Mouse (Mus musculus) forebrain, embryonic 11.5 days (tissue): ENCODE measurements around the gene Atp2c2. TPM values are rescaled to one million over a fixed set of nuclear protein-coding genes. Genes with fewer than 3 reads are reported as not detected.

Source experiments
- ATAC-seq: fragments of 200-750 bp; cut with Nextera tagmentation; replicated peaks from 2 replicates; pipeline ENCODE4 v1.8.0; 2017; ENCODE audit warnings: moderate TSS enrichment; ENCODE audit not compliant: low FRiP score
- DNase-seq: peaks from one replicate; pipeline ENCODE4 v3.0.0-alpha.2; 2017; ENCODE audit warnings: low spot score
- H3K27ac ChIP-seq: fragments of 300-500 bp; sonication (generic); 2 replicates; pipeline ENCODE4 v1.5.1; 2014; ENCODE audit warnings: low read depth, low read length
- H3K27me3 ChIP-seq: fragments of 300-500 bp; sonication (generic); 2 replicates; pipeline ENCODE4 v1.6.1; 2014; ENCODE audit warnings: mild to moderate bottlenecking, low read length, mixed read lengths; ENCODE audit not compliant: control insufficient read depth, insufficient read depth
- H3K36me3 ChIP-seq: fragments of 300-500 bp; sonication (generic); 2 replicates; pipeline ENCODE4 v1.6.1; 2014; ENCODE audit warnings: mild to moderate bottlenecking, low read length, moderate library complexity, mixed read lengths; ENCODE audit not compliant: control insufficient read depth, insufficient read depth
- H3K4me1 ChIP-seq: fragments of 300-500 bp; sonication (generic); replicated peaks from 2 replicates; pipeline ENCODE4 v1.6.1; 2014; ENCODE audit warnings: low read length, mixed read lengths; ENCODE audit not compliant: control insufficient read depth, insufficient read depth
- H3K4me2 ChIP-seq: fragments of 300-500 bp; sonication (generic); 2 replicates; pipeline ENCODE4 v1.6.1; 2014; ENCODE audit warnings: low read depth, mild to moderate bottlenecking, low read length, moderate library complexity, mixed read lengths; ENCODE audit not compliant: severe bottlenecking
- H3K4me3 ChIP-seq: fragments of 300-500 bp; sonication (generic); 2 replicates; pipeline ENCODE4 v1.5.1; 2014; ENCODE audit warnings: low read depth, low read length
- H3K9ac ChIP-seq: fragments of 300-500 bp; sonication (generic); 2 replicates; pipeline ENCODE4 v1.6.1; 2014; ENCODE audit warnings: low read length
- H3K9me3 ChIP-seq: fragments of 300-500 bp; sonication (generic); 2 replicates; pipeline ENCODE4 v1.6.1; 2016; ENCODE audit warnings: low read length, mixed read lengths; ENCODE audit not compliant: control insufficient read depth
- WGBS: fragments of 180-500 bp; shearing (Covaris S2); extraction: QIAGEN DNeasy Blood & Tissue Kit; methylation state at CpG from one replicate; pipeline ENCODE4 v1.1.7; 2014; 5-methylcytosine and 5-hydroxymethylcytosine counted together
- polyA plus RNA-seq: library from polyadenylated mRNA; unstranded; fragments of >200 nt; fragmentation: Nextera tagmentation; extraction: Ambion mirVana; gene quantifications from 2 replicates; pipeline ENCODE4 v1.2.1, GENCODE M21; 2014

Atp2c2 gene
- polyA plus RNA-seq, 1 experiment from 2014 or later, result 1.0 TPM

DNA sequence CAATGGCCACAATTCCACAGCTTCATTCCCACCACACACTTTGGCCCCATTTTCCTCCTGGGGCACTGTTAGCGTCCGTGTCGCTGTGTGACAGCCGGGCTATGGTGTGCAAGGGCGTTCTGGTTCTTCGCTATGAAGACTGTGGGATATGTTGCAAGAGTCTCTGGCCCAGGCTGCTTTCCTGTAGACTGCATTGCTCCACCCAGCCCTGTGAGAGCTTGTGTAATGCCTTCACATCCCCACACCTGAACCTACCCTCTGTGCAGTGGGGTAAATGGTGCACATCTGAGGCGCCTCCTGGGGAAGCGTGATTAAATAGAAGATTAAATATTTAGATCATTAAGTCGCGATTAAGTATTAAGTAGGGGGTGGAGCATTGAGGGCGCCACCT is 9.9 kb downstream of the Atp2c2 start:
- no peak overlapping the region for H3K27ac ChIP-seq
- no peak for ATAC-seq
- H3K36me3 ChIP-seq, result no peaks in the 10 kb centered on the region
- H3K9ac ChIP-seq, result no peak overlapping the region
- no peaks in the 10 kb centered on the region for H3K27me3 ChIP-seq
- no peak for DNase-seq
- H3K4me3 ChIP-seq, result no peak overlapping the region
- no peaks in the 10 kb centered on the region for H3K9me3 ChIP-seq
- 82% methylated on average over 11 of the region's 11 CpGs for WGBS
- no peaks in the 10 kb centered on the region for H3K4me1 ChIP-seq
- H3K4me2 ChIP-seq, result no peak overlapping the region

DNA sequence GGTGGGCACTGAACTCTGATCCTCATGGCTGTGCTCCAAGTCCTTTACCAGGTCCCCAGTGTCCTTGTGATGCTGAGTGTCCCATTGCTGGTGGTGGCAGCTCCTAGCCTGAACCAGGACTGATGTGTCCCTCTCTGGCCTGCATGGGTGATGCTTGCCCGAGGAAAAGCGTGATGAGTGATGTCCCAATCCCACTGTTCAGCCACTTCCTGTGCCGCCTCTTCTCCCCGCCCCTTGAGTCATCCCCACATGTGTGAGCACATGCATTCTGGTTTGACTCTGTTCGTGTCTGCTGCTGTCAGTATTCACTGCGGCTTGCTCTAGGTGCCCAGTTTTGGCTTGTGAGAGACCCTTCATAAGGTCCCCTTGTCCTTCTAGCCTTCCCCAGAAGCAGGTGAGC is 12.4 kb downstream of the Atp2c2 start:
- no peak overlapping the region for H3K4me3 ChIP-seq
- DNase-seq (no peak), ATAC-seq (no peak)
- H3K4me1 ChIP-seq, result no peaks in the 10 kb centered on the region
- H3K9ac ChIP-seq, result no peak overlapping the region
- 86% methylated on average over 6 of the region's 6 CpGs for WGBS
- no peaks in the 10 kb centered on the region for H3K27me3 ChIP-seq
- no peak overlapping the region for H3K4me2 ChIP-seq
- no peaks in the 10 kb centered on the region for H3K9me3 ChIP-seq
- H3K36me3 ChIP-seq, result no peaks in the 10 kb centered on the region
- no peak overlapping the region for H3K27ac ChIP-seq

DNA sequence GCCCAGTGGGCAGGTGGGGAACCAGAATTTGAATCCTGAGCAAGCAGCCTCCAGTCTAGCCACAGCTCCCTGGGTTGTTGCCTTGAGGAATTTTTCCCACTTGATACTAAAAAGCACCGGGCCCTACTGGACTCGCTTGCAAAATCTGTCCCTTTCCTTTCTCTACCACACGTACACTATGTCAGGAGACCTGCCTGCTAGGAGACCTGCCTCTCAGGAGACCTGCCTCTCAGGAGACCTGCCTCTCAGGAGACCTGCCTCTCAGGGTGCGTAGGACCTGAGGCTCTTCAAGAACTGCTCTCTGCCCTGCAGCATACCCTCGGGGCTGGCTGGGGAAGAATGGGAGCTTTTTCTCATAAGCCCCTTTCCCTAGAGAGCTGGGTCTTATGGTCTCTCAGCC is 13.6 kb downstream of the Atp2c2 start:
- Histone ChIP-seq H3K9ac (no peak overlapping the region), H3K4me3 (no peak overlapping the region), H3K27ac (no peak overlapping the region), H3K9me3 (no peaks in the 10 kb centered on the region), H3K4me2 (no peak overlapping the region), H3K27me3 (no peaks in the 10 kb centered on the region), H3K36me3 (no peaks in the 10 kb centered on the region), H3K4me1 (no peaks in the 10 kb centered on the region)
- DNase-seq, result no peak
- WGBS, result 65% methylated on average over 5 of the region's 5 CpGs
- no peak for ATAC-seq

DNA sequence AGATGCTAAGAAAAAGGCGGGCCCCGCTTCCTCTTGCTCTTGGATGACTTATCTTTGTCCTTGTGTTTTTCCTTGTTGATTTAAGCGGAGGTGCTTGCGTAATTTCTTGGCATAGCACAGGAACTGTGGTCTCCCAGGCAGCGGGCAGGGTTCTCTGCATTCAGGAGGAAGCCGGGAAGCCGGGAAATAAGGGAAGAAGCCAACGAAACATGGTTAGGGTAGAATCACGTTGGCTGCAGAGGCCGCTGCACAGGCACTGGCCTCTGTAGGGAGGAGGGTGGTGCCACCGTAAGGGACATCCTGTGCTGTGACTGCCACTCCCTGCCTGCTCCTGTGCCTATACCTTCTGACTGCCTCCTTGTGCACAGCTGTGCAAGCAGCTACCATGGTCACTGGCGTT is 15.4 kb downstream of the Atp2c2 start:
- WGBS, result 80% methylated on average over 12 of the region's 12 CpGs
- H3K4me3 ChIP-seq, result no peak overlapping the region
- no peak for ATAC-seq

DNA sequence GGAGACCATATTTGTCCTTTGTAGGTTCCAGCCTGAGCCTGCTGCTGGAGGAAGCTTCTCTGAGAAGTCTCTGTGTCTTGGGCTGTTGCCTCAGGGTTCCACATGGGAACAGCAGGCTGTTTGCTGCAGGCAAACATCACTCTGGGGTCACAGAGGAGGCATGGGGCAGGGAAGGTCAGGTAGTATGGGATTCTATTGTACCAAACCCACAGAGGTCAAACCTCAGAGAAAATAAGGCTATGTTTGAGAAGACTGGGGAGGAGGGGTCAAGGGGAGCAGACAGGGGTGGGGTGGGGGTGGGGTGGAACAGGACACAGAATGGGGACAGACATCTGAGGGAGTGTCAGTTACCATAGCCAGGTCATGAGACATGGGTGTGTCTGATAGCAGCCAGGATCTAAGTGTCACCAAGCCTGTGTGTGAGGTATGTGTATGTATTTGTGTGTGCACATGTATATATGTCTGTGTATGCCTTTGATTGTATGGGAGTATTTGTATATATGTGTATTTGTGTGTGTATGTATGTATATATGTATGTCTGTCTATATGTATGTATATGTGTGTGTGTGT is 17.0 kb downstream of the Atp2c2 start:
- no peaks in the 10 kb centered on the region for H3K36me3 ChIP-seq
- no peaks in the 10 kb centered on the region for H3K27me3 ChIP-seq
- H3K4me1 ChIP-seq, result no peaks in the 10 kb centered on the region
- H3K4me3 ChIP-seq, result no peak overlapping the region
- H3K9ac ChIP-seq, result no peak overlapping the region
- no peak overlapping the region for H3K27ac ChIP-seq
- ATAC-seq (no peak), DNase-seq (no peak)
- no peak overlapping the region for H3K4me2 ChIP-seq
- no peaks in the 10 kb centered on the region for H3K9me3 ChIP-seq

More for the DNA sequence above, 15.4 kb downstream of the Atp2c2 start:
- H3K4me1 ChIP-seq, result no peaks in the 10 kb centered on the region
- H3K4me2 ChIP-seq, result no peak overlapping the region
- H3K36me3 ChIP-seq, result no peaks in the 10 kb centered on the region
- no peak overlapping the region for H3K27ac ChIP-seq
- H3K27me3 ChIP-seq, result no peaks in the 10 kb centered on the region
- H3K9ac ChIP-seq, result no peak overlapping the region
- no peak for DNase-seq
- H3K9me3 ChIP-seq, result no peaks in the 10 kb centered on the region

DNA sequence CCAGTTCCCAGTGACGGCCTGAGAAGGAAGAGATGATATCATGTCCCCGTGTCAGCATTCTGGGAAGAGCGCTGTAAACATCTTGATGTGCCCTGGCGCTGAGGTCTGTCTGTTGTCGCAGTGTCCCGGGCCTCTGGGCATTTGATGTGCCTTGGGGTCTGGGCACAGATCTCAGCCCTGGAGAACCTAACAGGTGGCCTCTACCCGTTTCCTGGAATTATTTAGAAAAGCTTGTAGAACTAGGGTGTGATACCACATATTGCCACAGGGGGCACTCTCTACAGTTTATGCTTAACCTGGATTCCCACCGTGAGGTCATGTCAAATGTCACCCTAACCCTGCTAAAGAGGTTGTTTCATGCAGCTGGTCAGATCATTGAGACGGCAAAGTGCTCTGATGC is 18.0 kb downstream of the Atp2c2 start:
- DNase-seq (no peak), ATAC-seq (no peak)
- Histone ChIP-seq H3K4me1 (no peaks in the 10 kb centered on the region), H3K9ac (no peak overlapping the region), H3K4me3 (no peak overlapping the region), H3K4me2 (no peak overlapping the region), H3K36me3 (no peaks in the 10 kb centered on the region), H3K9me3 (no peaks in the 10 kb centered on the region), H3K27ac (no peak overlapping the region), H3K27me3 (no peaks in the 10 kb centered on the region)
- WGBS, result 61% methylated on average over 9 of the region's 9 CpGs

DNA sequence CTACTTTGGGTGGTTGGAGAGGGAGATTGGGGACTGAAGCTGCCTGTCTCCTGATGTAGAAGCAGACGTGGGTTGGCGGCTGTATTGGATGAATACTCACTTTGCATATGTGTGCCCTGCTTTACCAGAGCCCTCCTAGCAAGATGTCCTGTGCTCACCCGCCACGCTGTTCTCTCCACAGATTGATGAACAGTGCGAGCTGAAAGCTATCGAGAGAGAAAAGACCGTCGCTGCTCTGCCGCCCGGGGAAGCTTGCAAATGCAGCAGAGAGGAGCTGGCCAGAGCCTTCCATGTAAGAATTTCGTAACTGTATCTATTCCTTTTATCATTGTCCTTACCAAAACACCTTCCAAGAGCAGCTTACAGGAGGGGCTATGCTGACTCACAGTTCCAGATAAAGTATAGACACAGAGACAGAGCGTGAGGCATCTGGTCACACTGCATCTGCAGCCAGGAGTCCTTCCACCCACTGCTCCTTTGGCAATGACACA is 19.2 kb downstream of the Atp2c2 start:
- Histone ChIP-seq H3K9me3 (no peaks in the 10 kb centered on the region), H3K27ac (no peak overlapping the region), H3K4me3 (no peak overlapping the region), H3K9ac (no peak overlapping the region), H3K36me3 (no peaks in the 10 kb centered on the region), H3K27me3 (no peaks in the 10 kb centered on the region), H3K4me2 (no peak overlapping the region), H3K4me1 (no peaks in the 10 kb centered on the region)
- 76% methylated on average over 12 of the region's 12 CpGs for WGBS
- DNase-seq (no peak), ATAC-seq (no peak)

DNA sequence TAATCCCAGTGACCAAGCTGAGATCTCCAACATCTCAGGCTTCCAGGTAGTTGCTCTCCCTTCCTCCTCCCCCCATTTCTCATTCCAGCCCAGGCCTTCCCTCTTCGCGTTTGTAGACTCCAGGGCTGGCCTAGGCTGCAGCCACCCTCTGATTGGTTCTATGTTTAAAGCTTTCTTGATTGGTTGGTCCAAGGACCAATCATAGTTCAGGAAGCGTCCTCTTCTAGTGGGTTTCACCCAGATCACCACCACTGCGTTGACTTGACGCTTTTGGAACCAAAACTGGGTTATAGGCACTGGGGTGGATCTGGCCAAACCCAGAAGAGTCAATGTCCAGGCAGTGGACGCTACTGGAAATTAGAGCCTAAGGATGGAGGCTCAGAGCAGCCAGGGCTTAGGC is 22.5 kb downstream of the Atp2c2 start:
- no peaks in the 10 kb centered on the region for H3K4me1 ChIP-seq
- no peaks in the 10 kb centered on the region for H3K36me3 ChIP-seq
- H3K4me2 ChIP-seq, result no peak overlapping the region
- no peak for ATAC-seq
- no peak overlapping the region for H3K27ac ChIP-seq
- no peak for DNase-seq
- H3K27me3 ChIP-seq, result no peaks in the 10 kb centered on the region
- no peak overlapping the region for H3K9ac ChIP-seq
- no peaks in the 10 kb centered on the region for H3K9me3 ChIP-seq
- WGBS, result 59% methylated on average over 6 of the region's 6 CpGs
- no peak overlapping the region for H3K4me3 ChIP-seq

DNA sequence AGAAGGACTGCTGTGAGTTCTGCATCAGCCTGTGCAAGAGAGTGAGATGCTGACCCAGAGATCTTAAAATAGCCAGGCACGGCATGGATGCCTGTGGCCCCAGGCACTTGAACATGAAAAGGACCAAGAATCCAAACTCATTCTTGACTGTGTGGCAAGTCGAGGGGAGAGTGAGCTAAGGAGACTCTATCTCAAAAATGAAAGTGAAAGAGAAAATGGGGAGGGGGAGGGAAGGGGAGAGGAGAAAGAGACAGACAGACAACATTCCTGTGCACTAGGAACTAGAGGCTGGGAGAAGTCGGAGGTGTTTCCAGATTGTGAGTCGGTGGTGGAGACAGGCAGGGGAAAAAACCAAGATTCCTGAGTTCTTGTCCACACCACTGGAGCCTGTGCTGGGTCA is 23.9 kb downstream of the Atp2c2 start:
- DNase-seq (no peak), ATAC-seq (no peak)
- no peak overlapping the region for H3K4me3 ChIP-seq
- H3K4me1 ChIP-seq, result no peaks in the 10 kb centered on the region
- H3K9me3 ChIP-seq, result no peaks in the 10 kb centered on the region
- no peaks in the 10 kb centered on the region for H3K27me3 ChIP-seq
- 74% methylated on average over 4 of the region's 4 CpGs for WGBS
- H3K36me3 ChIP-seq, result no peaks in the 10 kb centered on the region
- no peak overlapping the region for H3K27ac ChIP-seq
- no peak overlapping the region for H3K4me2 ChIP-seq
- no peak overlapping the region for H3K9ac ChIP-seq
